Mouse (Mus musculus): ENCODE data around the gene Rufy2. TPM values are rescaled to one million over a fixed set of nuclear protein-coding genes. Genes with fewer than 3 reads are reported as not detected.

The Rufy2 gene
- polyA plus RNA-seq, 1 experiment: 0.78 TPM

GRCm38 (mm10) chr10:63026795-63027160, 46.8 kb downstream of the Rufy2 start:
- no peak for TF ChIP-seq GATA1 (IDR thresholded peaks at IDR 0.05; ENCODE audit: low read length)

GRCm38 (mm10) chr10:63027376-63028161, 47.5 kb downstream of the Rufy2 start:
- no peak for TF ChIP-seq GATA1 (IDR thresholded peaks at IDR 0.05; ENCODE audit: low read length)

GRCm38 (mm10) chr10:63028396-63028795, 48.4 kb downstream of the Rufy2 start:
- no peak for TF ChIP-seq GATA1 (IDR thresholded peaks at IDR 0.05; ENCODE audit: low read length)

- TF ChIP-seq GATA1 (IDR thresholded peaks at IDR 0.05; ENCODE audit: low read length): no peak
Observed at GRCm38 (mm10) chr10:63032267-63032666, 52.2 kb downstream of the Rufy2 start.

- no peak for TF ChIP-seq GATA1 (IDR thresholded peaks at IDR 0.05; ENCODE audit: low read length)
Observed at GRCm38 (mm10) chr10:63032956-63033355, 52.9 kb downstream of the Rufy2 start.

- no peak for TF ChIP-seq GATA1 (IDR thresholded peaks at IDR 0.05; ENCODE audit: low read length)
Observed at GRCm38 (mm10) chr10:63038571-63039320, 58.7 kb downstream of the Rufy2 start.

- TF ChIP-seq GATA1 (IDR thresholded peaks at IDR 0.05; ENCODE audit: low read length): no peak
Observed at GRCm38 (mm10) chr10:63039867-63040628, 60.0 kb downstream of the Rufy2 start.

- no peak for TF ChIP-seq GATA1 (IDR thresholded peaks at IDR 0.05; ENCODE audit: low read length)
Observed at GRCm38 (mm10) chr10:63043154-63043553, 63.1 kb downstream of the Rufy2 start.

- TF ChIP-seq GATA1 (IDR thresholded peaks at IDR 0.05; ENCODE audit: low read length): no peak
Observed at GRCm38 (mm10) chr10:63047751-63048150, 67.7 kb downstream of the Rufy2 start.

- TF ChIP-seq GATA1 (IDR thresholded peaks at IDR 0.05; ENCODE audit: low read length): no peak
Observed at GRCm38 (mm10) chr10:63049106-63049505, 69.1 kb downstream of the Rufy2 start.

- no peak for TF ChIP-seq GATA1 (IDR thresholded peaks at IDR 0.05; ENCODE audit: low read length)
Observed at GRCm38 (mm10) chr10:63051267-63051666, 71.2 kb downstream of the Rufy2 start.

- TF ChIP-seq GATA1 (IDR thresholded peaks at IDR 0.05; ENCODE audit: low read length): no peak
Observed at GRCm38 (mm10) chr10:63052011-63052410, 72.0 kb downstream of the Rufy2 start.

- no peak for TF ChIP-seq GATA1 (IDR thresholded peaks at IDR 0.05; ENCODE audit: low read length)
Observed at GRCm38 (mm10) chr10:63053007-63053406, 73.0 kb downstream of the Rufy2 start.

- TF ChIP-seq GATA1 (IDR thresholded peaks at IDR 0.05; ENCODE audit: low read length): no peak
Observed at GRCm38 (mm10) chr10:63054586-63054985, 74.6 kb downstream of the Rufy2 start.

- no peak for TF ChIP-seq GATA1 (IDR thresholded peaks at IDR 0.05; ENCODE audit: low read length)
Observed at GRCm38 (mm10) chr10:63056966-63057750, 77.1 kb downstream of the Rufy2 start.
